Mouse (Mus musculus) C3H10T1/2 (cell line): ENCODE results near the gene Cenpe. TPM values are rescaled to one million over a fixed set of nuclear protein-coding genes. Genes with fewer than 3 reads are reported as not detected.

Source experiments
- polyA plus RNA-seq, 2 experiments: library from polyadenylated mRNA; unstranded; fragments of >200 nt; fragmentation: generic; extraction: Trizol; gene quantifications; one replicate each; pipeline ENCODE4 v1.2.1; 2012; ENCODE audit warnings: missing spikeins in 2 of 2

Gene Cenpe
- polyA plus RNA-seq, result 1 to 10 TPM in 1 of 2 experiments, under 1 TPM in 1; 0.50 to 5.3 TPM

GRCm38 (mm10) chr3:135211805-135212657 is at the start of gene Cenpe:
Gene Cenpe, plus strand, starts transcription at chr3:135212537.

GRCm38 (mm10) chr3:135280669-135281415 is 68.5 kb downstream of the Cenpe start, which contains the start of gene Bdh2:
Gene Bdh2, plus strand, starts transcription at chr3:135281221.

DNA sequence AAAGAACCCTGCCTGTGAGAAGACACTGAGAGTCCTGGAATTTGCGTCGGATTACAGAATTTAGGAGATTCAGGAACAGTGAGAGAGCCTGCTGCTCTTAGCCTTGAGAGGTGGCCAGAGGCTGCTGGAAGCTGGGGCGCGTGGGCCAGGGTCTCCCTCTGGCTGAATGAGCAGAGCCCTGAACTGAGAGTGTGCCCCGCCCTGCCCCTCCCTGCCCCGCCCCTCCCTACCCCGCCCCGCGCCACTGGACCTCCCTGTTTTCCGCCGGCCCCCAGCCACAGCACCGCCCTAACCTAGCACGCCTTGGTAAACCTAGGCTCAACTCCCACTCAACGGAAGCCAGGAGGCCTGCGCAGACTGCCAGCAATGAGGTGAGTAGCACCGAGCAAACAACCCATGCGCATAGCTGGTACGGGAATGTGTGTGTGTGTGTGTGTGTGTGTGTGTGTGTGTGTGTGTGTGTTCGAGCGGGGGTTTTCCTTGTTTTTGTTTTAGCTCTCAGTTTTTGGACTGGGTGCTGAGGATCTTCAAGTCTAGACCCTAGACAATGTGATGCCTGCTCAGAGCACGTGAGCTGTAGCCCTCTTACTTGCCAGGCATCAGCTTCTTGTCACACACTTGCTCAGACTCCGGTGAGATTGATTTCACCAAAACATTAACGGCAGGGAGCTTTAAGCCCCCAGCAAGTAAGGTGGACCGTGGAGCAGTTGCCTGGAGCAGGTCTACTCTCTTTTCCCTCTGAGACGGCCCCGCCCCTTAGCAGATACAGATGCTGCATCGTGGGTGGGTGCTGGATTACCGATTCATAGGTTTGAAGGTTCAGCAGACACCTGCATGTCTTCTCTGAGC is 95.3 kb downstream of the Cenpe start, which contains the start of gene Slc9b2:
Gene Slc9b2, plus strand, starts transcription at position 290 of the 849 bp plus-strand sequence.

Other genes with a start within 250 kb of the Cenpe start
- 10 to 100 TPM in 1 of 2 experiments, under 1 TPM in 1; 0.60 to 34.0 TPM for gene Bdh2, start 68.7 kb downstream of the Cenpe start, polyA plus RNA-seq
- gene Slc9b2, start 95.2 kb downstream of the Cenpe start, polyA plus RNA-seq, result under 1 TPM in 1 of 2 experiments, not detected in 1; 0.05 TPM
- gene Slc9b1, start 135.5 kb downstream of the Cenpe start, polyA plus RNA-seq, result not detected
- 1 to 10 TPM; 3.6 to 7.5 TPM for gene Cisd2, start 211.4 kb downstream of the Cenpe start, polyA plus RNA-seq
- 100 to 1,000 TPM in 1 of 2 experiments, 10 to 100 TPM in 1; 46.4 to 124 TPM for gene Ube2d3, start 225.6 kb downstream of the Cenpe start, polyA plus RNA-seq